Mouse (Mus musculus): Measurements from ENCODE around the gene Lrrc8b. TPM values are rescaled to one million over a fixed set of nuclear protein-coding genes. Genes with fewer than 3 reads are reported as not detected.

Gene Lrrc8b
- polyA plus RNA-seq, 1 experiment from 2014 or later: 5.4 TPM

DNA sequence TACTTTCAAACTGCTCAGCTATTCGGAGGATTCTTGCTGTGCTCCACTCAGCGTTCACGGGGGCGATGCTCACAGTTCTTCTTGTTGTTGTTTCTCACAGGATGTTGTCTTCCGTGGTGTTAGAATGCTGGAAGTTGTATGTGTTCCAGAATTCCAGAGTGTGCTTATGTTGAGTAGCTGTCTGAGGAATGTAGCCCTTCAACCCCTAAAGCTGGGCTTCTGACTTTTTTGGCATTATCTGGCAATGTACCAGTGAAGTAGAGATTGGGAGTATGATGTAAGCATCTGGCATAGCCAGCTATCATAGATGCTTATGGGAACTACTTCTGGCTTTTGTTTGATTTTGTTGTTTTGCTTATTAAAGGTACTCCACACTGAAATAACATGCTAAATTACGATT lies 115.0 kb downstream of the Lrrc8b start:
- Histone ChIP-seq H3K27me3 (ENCODE audit: control insufficient read depth, insufficient read depth, low read length) (no peaks in the 10 kb centered on the region), H3K4me2 (ENCODE audit: low read length) (no peak overlapping the region), H3K9me3 (ENCODE audit: control insufficient read depth, low read length) (no peaks in the 10 kb centered on the region), H3K4me3 (ENCODE audit: control insufficient read depth in 1 of 2, insufficient read depth in 1 of 2, low read depth in 1 of 2, low read length in 2 of 2) (no peak overlapping the region), H3K27ac (replicated peaks in 1 of 2; ENCODE audit: control insufficient read depth in 1 of 2, insufficient read depth in 1 of 2, low read depth in 2 of 2, low read length in 2 of 2) (0 out of 4 replicates have a peak overlapping the region, but pooled peaks of 1 of the 2 experiments have one; percentile 10), H3K36me3 (ENCODE audit: control insufficient read depth, insufficient read depth, low read length) (peaks cover 24% of the 10 kb centered on the region), H3K9ac (ENCODE audit: low read length) (no peak overlapping the region; the same call in 1 of the 2 replicates), H3K4me1 (ENCODE audit: control insufficient read depth in 2 of 2, insufficient read depth in 2 of 2, low read length in 2 of 2) (peaks cover 11 to 51% of the 10 kb centered on the region in 2 experiments)
- ATAC-seq (ENCODE audit: insufficient number of reproducible peaks, insufficient read depth, low FRiP score, low read depth): no peak
- WGBS: 60% methylated on average over 6 of the region's 6 CpGs

GRCm38 (mm10) chr5:105535186-105535585 lies 119.6 kb downstream of the Lrrc8b start:
- Histone ChIP-seq H3K4me1 (ENCODE audit: control insufficient read depth in 2 of 2, insufficient read depth in 2 of 2, low read length in 2 of 2) (peaks cover 3 to 12% of the 10 kb centered on the region in 2 experiments), H3K27me3 (ENCODE audit: control insufficient read depth, insufficient read depth, low read length) (no peaks in the 10 kb centered on the region), H3K36me3 (ENCODE audit: control insufficient read depth, insufficient read depth, low read length) (peaks cover 38% of the 10 kb centered on the region), H3K27ac (replicated peaks in 1 of 2; ENCODE audit: control insufficient read depth in 1 of 2, insufficient read depth in 1 of 2, low read depth in 2 of 2, low read length in 2 of 2) (no peak overlapping the region), H3K9me3 (ENCODE audit: control insufficient read depth, low read length) (0 out of 2 replicates have a peak, but pooled peaks cover 5% of the 10 kb centered on the region), H3K9ac (ENCODE audit: low read length) (no peak overlapping the region), H3K4me2 (ENCODE audit: low read length) (no peak overlapping the region), H3K4me3 (ENCODE audit: control insufficient read depth in 1 of 2, insufficient read depth in 1 of 2, low read depth in 1 of 2, low read length in 2 of 2) (no peak overlapping the region)
- WGBS: 93% methylated on average over 3 of the region's 3 CpGs
- ATAC-seq (ENCODE audit: insufficient number of reproducible peaks, insufficient read depth, low FRiP score, low read depth): no peak

DNA sequence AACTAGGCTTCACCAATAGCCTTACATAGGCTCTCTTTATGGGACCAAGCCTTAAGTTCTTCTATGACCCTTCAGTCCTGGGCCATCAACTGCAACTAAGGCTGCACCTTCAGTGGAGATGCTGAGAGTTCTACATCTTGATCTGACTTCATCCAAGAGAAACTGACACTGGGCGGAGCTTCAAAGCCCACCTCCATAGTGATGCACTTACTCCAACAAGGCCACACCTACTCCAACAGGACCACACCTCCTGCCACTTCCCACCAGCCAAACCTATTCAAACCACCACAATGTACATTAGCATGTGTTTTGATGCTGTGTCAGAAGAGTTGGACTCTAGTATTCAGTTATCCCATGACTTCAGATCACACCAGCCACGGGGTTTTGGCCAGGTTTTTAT lies 120.6 kb downstream of the Lrrc8b start:
- Histone ChIP-seq H3K9me3 (ENCODE audit: control insufficient read depth, low read length) (0 out of 2 replicates have a peak, but pooled peaks cover 5% of the 10 kb centered on the region), H3K36me3 (ENCODE audit: control insufficient read depth, insufficient read depth, low read length) (peaks cover 46% of the 10 kb centered on the region), H3K27ac (replicated peaks in 1 of 2; ENCODE audit: control insufficient read depth in 1 of 2, insufficient read depth in 1 of 2, low read depth in 2 of 2, low read length in 2 of 2) (no peak overlapping the region), H3K27me3 (ENCODE audit: control insufficient read depth, insufficient read depth, low read length) (no peaks in the 10 kb centered on the region), H3K9ac (ENCODE audit: low read length) (no peak overlapping the region), H3K4me2 (ENCODE audit: low read length) (no peak overlapping the region), H3K4me1 (ENCODE audit: control insufficient read depth in 2 of 2, insufficient read depth in 2 of 2, low read length in 2 of 2) (peaks cover 0 to 3% of the 10 kb centered on the region in 2 experiments), H3K4me3 (ENCODE audit: control insufficient read depth in 1 of 2, insufficient read depth in 1 of 2, low read depth in 1 of 2, low read length in 2 of 2) (no peak overlapping the region)
- 94% methylated on average over 2 of the region's 2 CpGs for WGBS
- no peak for ATAC-seq (ENCODE audit: insufficient number of reproducible peaks, insufficient read depth, low FRiP score, low read depth)

DNA sequence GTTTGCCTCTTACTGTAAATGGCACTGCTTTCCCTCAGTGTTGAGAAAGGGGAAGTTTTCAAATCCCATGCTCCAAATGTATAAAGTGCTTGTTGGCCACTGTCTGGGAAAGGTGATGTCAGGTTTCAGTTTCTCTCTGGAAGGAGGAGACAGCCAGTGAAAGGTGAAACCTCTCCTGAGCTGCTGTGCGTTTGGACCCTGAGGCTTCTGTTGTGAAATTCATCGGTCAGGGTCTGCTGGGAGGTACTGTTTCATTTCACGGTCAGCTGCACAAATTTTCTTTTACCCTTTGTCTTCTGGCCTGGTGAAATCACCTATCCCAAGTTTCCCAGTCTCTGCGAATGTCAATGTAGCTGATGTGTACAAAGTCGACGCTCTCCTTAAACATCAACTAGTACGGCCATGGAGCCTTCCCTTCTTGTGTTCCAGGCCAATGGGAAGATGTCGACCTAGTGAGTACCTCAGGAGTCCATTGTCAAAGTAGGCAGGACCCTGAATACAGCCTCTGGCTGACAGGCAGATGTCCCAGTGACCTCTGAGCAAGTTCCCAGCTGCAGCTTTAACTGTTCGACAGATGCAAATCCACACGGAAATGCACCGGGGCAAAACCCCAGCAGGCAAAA lies 121.6 kb downstream of the Lrrc8b start:
- Histone ChIP-seq H3K27me3 (ENCODE audit: control insufficient read depth, insufficient read depth, low read length) (no peaks in the 10 kb centered on the region), H3K4me2 (ENCODE audit: low read length) (no peak overlapping the region), H3K4me3 (ENCODE audit: control insufficient read depth in 1 of 2, insufficient read depth in 1 of 2, low read depth in 1 of 2, low read length in 2 of 2) (no peak overlapping the region), H3K4me1 (ENCODE audit: control insufficient read depth in 2 of 2, insufficient read depth in 2 of 2, low read length in 2 of 2) (no peaks in the 10 kb centered on the region; a peak in 2 of 4 replicates), H3K9ac (ENCODE audit: low read length) (no peak overlapping the region), H3K27ac (replicated peaks in 1 of 2; ENCODE audit: control insufficient read depth in 1 of 2, insufficient read depth in 1 of 2, low read depth in 2 of 2, low read length in 2 of 2) (no peak overlapping the region), H3K36me3 (ENCODE audit: control insufficient read depth, insufficient read depth, low read length) (peaks cover 51% of the 10 kb centered on the region), H3K9me3 (ENCODE audit: control insufficient read depth, low read length) (0 out of 2 replicates have a peak, but pooled peaks cover 5% of the 10 kb centered on the region)
- 85% methylated on average over 11 of the region's 11 CpGs for WGBS
- ATAC-seq (ENCODE audit: insufficient number of reproducible peaks, insufficient read depth, low FRiP score, low read depth): no peak

Other genes starting within 250 kb of the Lrrc8b start
- not detected in 2 replicates for gene Gbp10, start 176.2 kb upstream of the Lrrc8b start, polyA plus RNA-seq (2014; fragmentation: Nextera tagmentation; extraction: Ambion mirVana)
- gene Gm43302, start 122.1 kb upstream of the Lrrc8b start, polyA plus RNA-seq (2014; fragmentation: Nextera tagmentation; extraction: Ambion mirVana): 0.15 TPM in 1 of 2 replicates, not detected in the other
- 2.2 and 2.4 TPM in 2 replicates for gene Gbp6, start 122.1 kb upstream of the Lrrc8b start, polyA plus RNA-seq (2014; fragmentation: Nextera tagmentation; extraction: Ambion mirVana)
- 21.7 and 29.9 TPM in 2 replicates for gene Lrrc8c, start 103.6 kb downstream of the Lrrc8b start, polyA plus RNA-seq (2014; fragmentation: Nextera tagmentation; extraction: Ambion mirVana)